Mouse (Mus musculus) brain, embryonic 14.5 days (tissue): ENCODE measurements around the gene Atrnl1. TPM values are rescaled to one million over a fixed set of nuclear protein-coding genes. Genes with fewer than 3 reads are reported as not detected.

ENCODE experiments used
- DNase-seq: peaks from one replicate; pipeline ENCODE4 v3.0.0-alpha.2; 2011; ENCODE audit warnings: low read depth
- CTCF ChIP-seq: fragments of 200-500 bp; IDR thresholded peaks from 2 replicates; pipeline ENCODE4 v1.5.1; 2012; ENCODE audit warnings: inconsistent platforms, mild to moderate bottlenecking, moderate library complexity, borderline replicate concordance; ENCODE audit not compliant: insufficient read depth, insufficient read length; ENCODE audit errors: extremely low read depth
- POLR2A ChIP-seq: fragments of 200-500 bp; IDR thresholded peaks from 2 replicates; pipeline ENCODE4 v1.6.1; 2012; ENCODE audit warnings: mild to moderate bottlenecking, inconsistent platforms, borderline replicate concordance; ENCODE audit not compliant: poor library complexity, insufficient read depth, insufficient read length, severe bottlenecking; ENCODE audit errors: extremely low read depth
- polyA plus RNA-seq: library from polyadenylated mRNA; depleted of rRNA; stranded (reverse); fragments of >200 nt; gene quantifications from 2 replicates; pipeline ENCODE4 v1.2.3, GENCODE M21; 2012

Atrnl1 gene
- polyA plus RNA-seq, 1 experiment = 31.4 TPM

GRCm38 (mm10) chr19:58091911-58092310, 481.1 kb downstream of the Atrnl1 start:
- TF ChIP-seq CTCF (no peak), POLR2A (no peak)
- no peak for DNase-seq

GRCm38 (mm10) chr19:58094781-58095543, 484.1 kb downstream of the Atrnl1 start:
- DNase-seq = peak; percentile 75
- no peak for TF ChIP-seq POLR2A
- TF ChIP-seq CTCF = no peak

- DNase-seq = no peak
- TF ChIP-seq CTCF = no peak
- no peak for TF ChIP-seq POLR2A
Measured at GRCm38 (mm10) chr19:58095776-58096175, 484.9 kb downstream of the Atrnl1 start.

GRCm38 (mm10) chr19:58097195-58097594, 486.4 kb downstream of the Atrnl1 start:
- no peak for DNase-seq
- TF ChIP-seq POLR2A = no peak
- no peak for TF ChIP-seq CTCF

- no peak for DNase-seq
- TF ChIP-seq POLR2A = no peak
Measured at GRCm38 (mm10) chr19:58099539-58099938, 488.7 kb downstream of the Atrnl1 start.

- no peak for TF ChIP-seq POLR2A
- TF ChIP-seq CTCF = no peak
- DNase-seq = no peak
Measured at GRCm38 (mm10) chr19:58100381-58100780, 489.5 kb downstream of the Atrnl1 start.

- no peak for TF ChIP-seq POLR2A
- TF ChIP-seq CTCF = no peak
- DNase-seq = no peak
Measured at GRCm38 (mm10) chr19:58104544-58104943, 493.7 kb downstream of the Atrnl1 start.

GRCm38 (mm10) chr19:58107632-58108031, 496.8 kb downstream of the Atrnl1 start:
- DNase-seq = peak; percentile 94
- no peak for TF ChIP-seq CTCF

- TF ChIP-seq CTCF (no peak), POLR2A (no peak)
- no peak for DNase-seq
Measured at GRCm38 (mm10) chr19:58110491-58110890, 499.7 kb downstream of the Atrnl1 start.

- no peak for DNase-seq
- TF ChIP-seq POLR2A (no peak), CTCF (no peak)
Measured at GRCm38 (mm10) chr19:58111291-58111690, 500.5 kb downstream of the Atrnl1 start.

GRCm38 (mm10) chr19:58112151-58112550, 501.3 kb downstream of the Atrnl1 start:
- no peak for DNase-seq
- TF ChIP-seq POLR2A (no peak), CTCF (no peak)

GRCm38 (mm10) chr19:58113092-58113731, 502.4 kb downstream of the Atrnl1 start:
- TF ChIP-seq POLR2A = no peak
- TF ChIP-seq CTCF = no peak
- no peak for DNase-seq

- TF ChIP-seq CTCF (no peak), POLR2A (no peak)
- DNase-seq = peak; percentile 45
Measured at GRCm38 (mm10) chr19:58117595-58117994, 506.8 kb downstream of the Atrnl1 start.
